Mouse (Mus musculus) ES-E14 (cell line): Measurements from ENCODE around the gene Dnajc30. TPM values are rescaled to one million over a fixed set of nuclear protein-coding genes. Genes with fewer than 3 reads are reported as not detected.

Source experiments
- DNase-seq: peaks from one replicate; pipeline ENCODE4 v3.0.0-alpha.2; 2013; ENCODE audit warnings: low read depth, low spot score
- H3K27ac ChIP-seq: 2 replicates; pipeline ENCODE4 v1.5.1; 2012; ENCODE audit warnings: low read depth, mild to moderate bottlenecking, low read length, moderate library complexity, mixed read lengths; ENCODE audit not compliant: poor library complexity, insufficient read depth, severe bottlenecking
- H3K36me3 ChIP-seq: 2 replicates; pipeline ENCODE4 v1.6.1; 2012; ENCODE audit warnings: mild to moderate bottlenecking, low read length, moderate library complexity, mixed read lengths; ENCODE audit not compliant: control insufficient read depth, poor library complexity, insufficient read depth, severe bottlenecking
- H3K4me1 ChIP-seq, 2 experiments: fragments of 150-350 bp in 1 of 2; sonication (generic) in 1 of 2; 2 replicates each; pipeline ENCODE4 v1.6.1; 2012; ENCODE audit warnings: low read length in 2 of 2, mild to moderate bottlenecking in 1 of 2, mixed read lengths in 1 of 2; ENCODE audit not compliant: control insufficient read depth in 2 of 2, insufficient read depth in 2 of 2, poor library complexity in 1 of 2
- H3K4me3 ChIP-seq, 2 experiments: fragments of 150-350 bp in 1 of 2; sonication (generic) in 1 of 2; 2 replicates each; pipeline ENCODE4 v1.5.1; 2012; ENCODE audit warnings: low read length in 2 of 2, low read depth in 1 of 2, mild to moderate bottlenecking in 1 of 2, mixed read lengths in 1 of 2; ENCODE audit not compliant: insufficient read depth in 1 of 2, poor library complexity in 1 of 2, severe bottlenecking in 1 of 2
- H3K9ac ChIP-seq: 2 replicates; pipeline ENCODE4 v1.6.1; 2012; ENCODE audit warnings: low read depth, mild to moderate bottlenecking, low read length, mixed read lengths; ENCODE audit not compliant: poor library complexity, insufficient read depth, severe bottlenecking
- H3K9me3 ChIP-seq: fragments of 150-350 bp; sonication (generic); 2 replicates; pipeline ENCODE4 v1.6.1; 2012; ENCODE audit warnings: low read depth, mild to moderate bottlenecking, low read length; ENCODE audit not compliant: control insufficient read depth, insufficient read depth
- CHD2 ChIP-seq: IDR thresholded peaks from 2 replicates; pipeline ENCODE4 v1.6.1; 2014; ENCODE audit warnings: mild to moderate bottlenecking, low read depth, low read length, inconsistent platforms
- HCFC1 ChIP-seq: IDR thresholded peaks from 2 replicates; pipeline ENCODE4 v1.6.1; 2012; ENCODE audit warnings: low read length, inconsistent platforms, borderline replicate concordance; ENCODE audit not compliant: insufficient read depth
- MAFK ChIP-seq: IDR thresholded peaks from 2 replicates; pipeline ENCODE4 v1.6.1; 2014; ENCODE audit warnings: mild to moderate bottlenecking, low read depth, low read length, inconsistent platforms; ENCODE audit not compliant: insufficient read depth
- ZC3H11A ChIP-seq: IDR thresholded peaks from 2 replicates; pipeline ENCODE4 v1.6.1; 2012; ENCODE audit warnings: low read depth, mild to moderate bottlenecking, inconsistent platforms, low read length, borderline replicate concordance
- ZNF384 ChIP-seq: IDR thresholded peaks from 2 replicates; pipeline ENCODE4 v1.6.1; 2012; ENCODE audit warnings: low read depth, low read length, inconsistent platforms
- in situ Hi-C, 2 experiments: fragments of 600-800 bp; cut with MboI; formaldehyde crosslinking; loops; one replicate each; pipeline ENCODE4 v1.15.1; 2025; ENCODE audit warnings: low sequenced_read_pairs in 2 of 2, inconsistent platforms in 1 of 2; ENCODE audit not compliant: unreplicated experiment in 2 of 2
- total RNA-seq: library from RNA; depleted of rRNA; stranded (reverse); fragments of 300-350 nt; gene quantifications from 2 replicates; pipeline ENCODE4 v1.2.3, GENCODE M21; 2012

Dnajc30 gene
- total RNA-seq, 1 experiment, result 8.3 TPM

DNA sequence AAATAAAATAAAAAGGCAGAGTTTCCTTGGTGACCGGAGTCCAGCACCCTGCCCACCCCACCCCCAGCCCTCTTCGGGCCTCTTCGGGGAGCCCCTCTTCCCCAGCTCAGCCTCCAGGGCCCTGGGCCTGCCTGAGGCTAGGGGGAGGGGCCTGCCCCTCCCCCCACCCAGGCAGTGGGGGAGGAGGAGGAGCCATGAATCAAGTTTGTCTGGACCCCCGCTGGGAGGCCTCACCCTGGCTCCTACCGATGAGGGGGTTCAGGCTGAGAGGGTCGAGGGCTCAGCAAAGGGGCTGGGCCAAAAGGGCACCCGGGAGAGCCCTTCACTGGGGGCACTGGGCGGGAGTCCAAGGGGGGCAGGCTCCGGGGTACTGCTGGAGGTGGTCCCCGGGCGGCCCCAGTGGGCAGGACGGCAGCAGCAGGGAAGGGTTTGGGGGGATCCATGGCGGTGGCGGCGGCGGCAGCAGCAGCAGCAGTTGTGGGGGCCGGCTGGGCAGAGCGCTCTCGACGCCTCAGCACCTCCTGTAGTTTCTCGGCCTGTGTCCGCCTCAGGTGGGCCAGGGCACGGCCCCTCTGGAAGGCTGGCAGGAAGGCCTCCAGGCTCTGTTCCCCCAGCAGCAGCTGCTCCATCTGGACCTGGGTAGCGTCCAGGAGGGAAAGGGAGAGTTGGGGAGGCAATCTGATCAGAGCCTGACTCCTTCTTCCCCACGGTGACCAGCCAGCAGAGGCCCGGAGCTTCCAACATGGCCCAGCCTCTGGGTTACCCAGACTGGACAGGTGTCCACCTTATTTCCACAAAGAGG, 9.5 kb downstream of the Dnajc30 start:
- peaks cover 0 to 31% of the 10 kb centered on the region in 2 experiments; a peak in 2 of 4 replicates for H3K4me1 ChIP-seq
- H3K4me3 ChIP-seq, result peak overlapping the region; percentile 41 to 43; a peak in 2 of 4 replicates
- 0 out of 2 replicates have a peak overlapping the region, but pooled peaks have one; percentile 35 for H3K27ac ChIP-seq
- no peaks in the 10 kb centered on the region for H3K9me3 ChIP-seq
- H3K9ac ChIP-seq, result peak overlapping the region; percentile 23
- H3K36me3 ChIP-seq, result no peaks in the 10 kb centered on the region
- in situ Hi-C loops, result no loop called here
- TF ChIP-seq ZC3H11A (no peak), MAFK (no peak), CHD2 (no peak), ZNF384 (no peak), HCFC1 (no peak)
- DNase-seq, result no peak

DNA sequence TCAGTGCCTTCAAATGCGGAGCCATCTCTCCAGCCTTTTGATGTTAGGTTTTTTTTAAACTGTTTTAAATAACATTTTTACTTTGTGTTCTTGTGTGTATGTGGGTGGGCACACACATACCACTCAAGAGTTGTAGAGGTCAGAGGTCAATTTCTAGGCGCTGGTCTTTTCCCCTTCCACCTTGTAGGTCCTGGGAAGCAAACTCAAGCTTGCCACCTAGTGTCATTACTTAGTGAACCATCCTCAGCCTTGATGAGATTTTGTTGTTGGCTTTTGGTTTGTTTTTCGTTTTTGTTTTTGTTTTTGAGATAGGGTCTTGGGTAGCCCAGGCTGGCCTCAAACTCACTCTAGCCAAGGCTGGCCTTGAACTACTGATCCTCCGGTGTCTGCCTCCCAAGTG, 11.7 kb downstream of the Dnajc30 start:
- no peak overlapping the region for H3K27ac ChIP-seq
- TF ChIP-seq ZC3H11A, result no peak
- TF ChIP-seq MAFK, result no peak
- no peak for TF ChIP-seq HCFC1
- no peak for TF ChIP-seq CHD2
- no peak for TF ChIP-seq ZNF384
- H3K36me3 ChIP-seq, result no peaks in the 10 kb centered on the region

GRCm38 (mm10) chr5:135076368-135076767, 12.4 kb downstream of the Dnajc30 start:
- no peaks in the 10 kb centered on the region for H3K36me3 ChIP-seq
- in situ Hi-C loops, result no loop called here
- no peak for DNase-seq
- TF ChIP-seq CHD2, result no peak
- TF ChIP-seq MAFK, result no peak
- no peak overlapping the region for H3K27ac ChIP-seq
- no peak overlapping the region for H3K9ac ChIP-seq
- peaks cover 0 to 31% of the 10 kb centered on the region in 2 experiments; a peak in 2 of 4 replicates for H3K4me1 ChIP-seq
- H3K9me3 ChIP-seq, result no peaks in the 10 kb centered on the region
- no peak overlapping the region for H3K4me3 ChIP-seq

More for the DNA sequence above, 11.7 kb downstream of the Dnajc30 start:
- in situ Hi-C loops, result no loop called here
- no peak overlapping the region for H3K4me3 ChIP-seq
- H3K9ac ChIP-seq, result no peak overlapping the region
- peaks cover 0 to 31% of the 10 kb centered on the region in 2 experiments; a peak in 2 of 4 replicates for H3K4me1 ChIP-seq
- no peaks in the 10 kb centered on the region for H3K9me3 ChIP-seq
- no peak for DNase-seq

DNA sequence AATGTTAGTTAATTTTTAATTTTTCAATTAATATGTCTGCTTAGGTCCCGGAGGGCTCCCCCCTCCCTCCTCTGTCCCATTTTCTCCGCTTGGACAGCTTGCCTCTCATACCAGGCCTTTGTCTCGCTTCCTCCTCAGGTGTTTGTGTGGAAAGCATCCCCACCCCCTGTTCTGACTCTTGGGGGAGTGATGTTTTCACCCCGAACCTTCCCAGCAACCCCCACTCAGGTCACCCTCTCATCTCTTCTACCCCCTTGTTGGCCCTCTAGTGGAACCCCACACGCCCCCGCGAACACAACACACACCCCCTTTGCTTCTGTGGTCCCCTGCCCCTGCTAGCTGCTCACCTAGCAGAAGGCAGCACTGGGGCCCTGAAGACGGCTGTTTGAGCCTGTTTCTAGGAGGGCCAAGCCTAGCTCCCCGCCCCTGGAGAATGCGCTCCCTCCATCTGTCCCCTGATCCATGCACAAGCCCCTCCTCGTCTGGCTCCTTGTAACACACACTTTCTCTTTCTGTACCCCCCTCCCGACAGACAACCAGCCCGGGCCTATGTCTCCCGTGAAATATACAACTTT, 13.0 kb downstream of the Dnajc30 start:
- H3K9ac ChIP-seq, result no peak overlapping the region; the same call in 1 of the 2 replicates
- peak overlapping the region; percentile 71 to 74; a peak in 3 of 4 replicates for H3K4me3 ChIP-seq
- H3K9me3 ChIP-seq, result no peaks in the 10 kb centered on the region
- TF ChIP-seq ZC3H11A (no peak), HCFC1 (no peak), CHD2 (no peak), MAFK (no peak), ZNF384 (no peak)
- H3K4me1 ChIP-seq, result peaks cover 0 to 31% of the 10 kb centered on the region in 2 experiments; a peak in 2 of 4 replicates
- H3K36me3 ChIP-seq, result no peaks in the 10 kb centered on the region
- in situ Hi-C loops, result no loop called here
- no peak for DNase-seq
- no peak overlapping the region for H3K27ac ChIP-seq
